Mouse (Mus musculus) kidney, embryonic 15.5 days (tissue): Measurements from ENCODE around the gene Hao2. TPM values are rescaled to one million over a fixed set of nuclear protein-coding genes. Genes with fewer than 3 reads are reported as not detected.
A peak's percentile ranks its signal among the peaks of the same experiment; 100 is the strongest.

Experiments used
- ATAC-seq: fragments of 200-750 bp; cut with Nextera tagmentation; replicated peaks from 2 replicates; pipeline ENCODE4 v1.8.0; 2017; ENCODE audit warnings: moderate TSS enrichment; ENCODE audit not compliant: low FRiP score
- H3K27ac ChIP-seq: fragments of 300-500 bp; sonication (generic); 2 replicates; pipeline ENCODE4 v1.5.1; 2015; ENCODE audit warnings: mild to moderate bottlenecking, inconsistent platforms
- H3K27me3 ChIP-seq: fragments of 300-500 bp; sonication (generic); 2 replicates; pipeline ENCODE4 v1.6.1; 2015; ENCODE audit warnings: inconsistent platforms
- H3K36me3 ChIP-seq: fragments of 300-500 bp; sonication (generic); 2 replicates; pipeline ENCODE4 v1.6.1; 2015; ENCODE audit warnings: inconsistent platforms
- H3K4me1 ChIP-seq: fragments of 300-500 bp; sonication (generic); 2 replicates; pipeline ENCODE4 v1.6.1; 2015; ENCODE audit warnings: inconsistent platforms
- H3K4me2 ChIP-seq: fragments of 300-500 bp; sonication (generic); 2 replicates; pipeline ENCODE4 v1.6.1; 2015; ENCODE audit warnings: moderate library complexity, mild to moderate bottlenecking, inconsistent platforms
- H3K4me3 ChIP-seq: fragments of 300-500 bp; sonication (generic); replicated peaks from 2 replicates; pipeline ENCODE4 v1.5.1; 2015; ENCODE audit warnings: mild to moderate bottlenecking, inconsistent platforms
- H3K9ac ChIP-seq: fragments of 300-500 bp; sonication (generic); 2 replicates; pipeline ENCODE4 v1.6.1; 2015; ENCODE audit warnings: mild to moderate bottlenecking, inconsistent platforms
- H3K9me3 ChIP-seq: fragments of 300-500 bp; sonication (generic); replicated peaks from 2 replicates; pipeline ENCODE4 v1.6.1; 2016; ENCODE audit warnings: inconsistent platforms
- WGBS: fragments of 180-500 bp; shearing (Covaris S2); methylation state at CpG from one replicate; pipeline ENCODE4 v1.1.7; 2015; ENCODE audit warnings: mixed read lengths; 5-methylcytosine and 5-hydroxymethylcytosine counted together
- polyA plus RNA-seq: library from polyadenylated mRNA; unstranded; fragments of >200 nt; fragmentation: Nextera tagmentation; extraction: Ambion mirVana; gene quantifications from 2 replicates; pipeline ENCODE4 v1.2.1, GENCODE M21; 2015

Gene Hao2
- polyA plus RNA-seq, 1 experiment from 2014 or later = 28.8 TPM

GRCm38 (mm10) chr3:98855160-98855559 is 37.9 kb downstream of the Hao2 start:
- Histone ChIP-seq H3K27ac (no peak overlapping the region), H3K4me3 (no peak overlapping the region), H3K4me1 (peaks cover 4% of the 10 kb centered on the region; the same call in 1 of the 2 replicates), H3K27me3 (no peaks in the 10 kb centered on the region), H3K36me3 (no peaks in the 10 kb centered on the region), H3K9ac (no peak overlapping the region), H3K4me2 (no peak overlapping the region), H3K9me3 (no peaks in the 10 kb centered on the region)
- ATAC-seq = 0 out of 2 replicates have a peak, but pooled peaks have one; percentile 67
- WGBS = 79% methylated on average over 3 of the region's 3 CpGs

GRCm38 (mm10) chr3:98853685-98854084 is 39.4 kb downstream of the Hao2 start:
- H3K4me2 ChIP-seq = no peak overlapping the region
- no peaks in the 10 kb centered on the region for H3K9me3 ChIP-seq
- H3K27ac ChIP-seq = no peak overlapping the region
- no peaks in the 10 kb centered on the region for H3K27me3 ChIP-seq
- peaks cover 5% of the 10 kb centered on the region; the same call in 1 of the 2 replicates for H3K4me1 ChIP-seq
- no peak for ATAC-seq
- H3K9ac ChIP-seq = no peak overlapping the region
- no peak overlapping the region for H3K4me3 ChIP-seq
- WGBS = 31% methylated on average over 1 of the region's 1 CpGs
- H3K36me3 ChIP-seq = no peaks in the 10 kb centered on the region

DNA sequence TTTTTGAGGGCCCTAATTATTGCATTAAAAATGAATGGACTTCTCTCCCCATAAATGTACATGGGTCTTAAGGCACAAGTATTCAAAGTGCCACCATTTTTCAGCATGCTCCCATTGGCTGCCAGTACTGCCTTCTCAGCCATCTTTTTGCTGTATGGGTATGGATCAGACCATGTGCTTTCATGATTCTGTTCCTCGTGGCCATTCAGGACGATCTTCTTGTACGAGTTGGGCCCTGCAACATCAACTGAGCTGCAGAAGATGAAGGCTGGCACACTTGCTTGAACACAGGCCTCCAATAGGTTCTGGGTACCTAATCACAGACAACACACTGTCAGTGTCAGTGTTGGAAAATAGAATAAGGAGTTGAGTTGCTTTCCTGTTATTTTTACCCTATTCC is 40.0 kb downstream of the Hao2 start:
- Histone ChIP-seq H3K27ac (no peak overlapping the region), H3K36me3 (no peaks in the 10 kb centered on the region), H3K4me1 (peaks cover 5% of the 10 kb centered on the region; the same call in 1 of the 2 replicates), H3K9ac (no peak overlapping the region), H3K27me3 (no peaks in the 10 kb centered on the region), H3K4me3 (no peak overlapping the region), H3K4me2 (no peak overlapping the region), H3K9me3 (no peaks in the 10 kb centered on the region)
- WGBS = 89% methylated on average over 3 of the region's 3 CpGs
- ATAC-seq = no peak

DNA sequence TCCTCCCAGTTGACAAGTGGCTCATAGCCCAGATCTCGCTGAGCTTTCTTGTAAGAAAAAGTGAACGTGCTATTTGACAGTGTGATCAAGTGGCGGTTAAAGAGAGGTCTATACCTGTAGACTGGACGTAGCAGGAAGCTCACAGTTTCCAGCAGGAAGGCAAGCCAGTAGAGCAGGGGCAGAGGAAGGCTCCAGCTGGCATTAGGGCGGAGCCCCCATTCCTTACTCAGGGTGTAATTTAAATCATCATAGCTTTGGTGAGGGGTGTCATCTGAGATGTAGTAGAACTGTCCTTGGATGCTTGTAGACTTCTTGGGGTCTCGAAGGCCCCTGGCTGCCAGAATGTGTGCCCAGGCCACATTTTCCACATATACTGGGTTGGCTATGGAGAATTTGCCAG is 40.4 kb downstream of the Hao2 start:
- Histone ChIP-seq H3K27ac (no peak overlapping the region), H3K27me3 (no peaks in the 10 kb centered on the region), H3K4me1 (peaks cover 5% of the 10 kb centered on the region; the same call in 1 of the 2 replicates), H3K4me3 (no peak overlapping the region), H3K9me3 (no peaks in the 10 kb centered on the region), H3K4me2 (no peak overlapping the region), H3K9ac (no peak overlapping the region), H3K36me3 (no peaks in the 10 kb centered on the region)
- ATAC-seq = no peak
- 90% methylated on average over 6 of the region's 6 CpGs for WGBS

DNA sequence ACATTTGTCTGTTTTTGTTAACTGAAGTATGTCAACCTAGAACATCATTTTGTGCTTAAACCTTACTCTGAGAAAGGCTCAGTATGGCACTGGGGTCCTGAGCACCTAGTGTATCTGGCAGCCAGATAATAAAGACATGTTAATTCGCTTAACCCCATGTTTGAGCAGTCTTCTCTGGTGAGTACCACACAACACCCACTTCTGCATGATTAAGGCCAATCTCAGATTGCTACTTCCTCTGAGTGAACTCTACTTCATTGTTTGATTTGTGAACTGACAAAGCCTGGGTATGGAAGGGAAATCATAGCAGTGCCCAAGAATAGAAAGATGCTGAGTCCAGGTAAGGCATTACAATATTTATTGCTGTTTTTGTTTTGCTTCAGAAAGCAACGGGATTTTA is 41.2 kb downstream of the Hao2 start:
- no peaks in the 10 kb centered on the region for H3K9me3 ChIP-seq
- no peak overlapping the region for H3K4me2 ChIP-seq
- H3K9ac ChIP-seq = no peak overlapping the region
- no peaks in the 10 kb centered on the region for H3K27me3 ChIP-seq
- H3K4me1 ChIP-seq = peaks cover 5% of the 10 kb centered on the region; the same call in 1 of the 2 replicates
- no peak overlapping the region for H3K27ac ChIP-seq
- no peaks in the 10 kb centered on the region for H3K36me3 ChIP-seq
- WGBS = 61% methylated on average over 2 of the region's 2 CpGs
- no peak for ATAC-seq
- H3K4me3 ChIP-seq = no peak overlapping the region

- peaks cover 5% of the 10 kb centered on the region; the same call in 1 of the 2 replicates for H3K4me1 ChIP-seq
- ATAC-seq = no peak
- H3K36me3 ChIP-seq = no peaks in the 10 kb centered on the region
- no peak overlapping the region for H3K27ac ChIP-seq
- no peak overlapping the region for H3K4me3 ChIP-seq
- H3K27me3 ChIP-seq = no peaks in the 10 kb centered on the region
- H3K4me2 ChIP-seq = no peak overlapping the region
- H3K9ac ChIP-seq = no peak overlapping the region
- WGBS = 54% methylated on average over 5 of the region's 5 CpGs
- H3K9me3 ChIP-seq = no peaks in the 10 kb centered on the region
Observed at GRCm38 (mm10) chr3:98850262-98850661, 42.8 kb downstream of the Hao2 start.

DNA sequence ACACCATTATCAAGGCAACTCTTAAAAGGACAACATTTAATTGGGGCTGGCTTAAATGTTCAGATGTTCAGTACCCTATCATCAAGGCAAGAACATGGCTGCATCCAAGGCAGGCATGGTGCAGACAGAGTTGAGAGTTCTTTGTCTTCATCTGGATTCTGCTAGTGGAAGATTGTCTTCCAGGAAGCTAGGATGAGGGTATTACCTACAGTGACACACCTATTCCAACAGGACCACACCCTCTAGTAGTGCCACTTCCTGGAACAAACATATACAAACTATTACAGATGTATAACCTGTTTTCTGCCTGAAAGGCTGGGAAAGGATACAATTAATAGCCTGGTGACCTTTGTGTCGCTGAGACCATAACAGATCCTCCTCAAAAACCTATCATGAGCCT is 44.1 kb downstream of the Hao2 start:
- Histone ChIP-seq H3K4me1 (peaks cover 5% of the 10 kb centered on the region; the same call in 1 of the 2 replicates), H3K4me3 (no peak overlapping the region), H3K27me3 (no peaks in the 10 kb centered on the region), H3K9me3 (no peaks in the 10 kb centered on the region), H3K36me3 (no peaks in the 10 kb centered on the region), H3K9ac (no peak overlapping the region), H3K4me2 (no peak overlapping the region), H3K27ac (no peak overlapping the region)
- WGBS = 89% methylated on average over 1 of the region's 1 CpGs
- ATAC-seq = no peak

Other genes starting within 250 kb of the Hao2 start
- gene Hsd3b2, start 168.7 kb downstream of the Hao2 start, polyA plus RNA-seq = 0.04 and 0.12 TPM in 2 replicates
- gene Hsd3b3, start 130.1 kb downstream of the Hao2 start, polyA plus RNA-seq = 0.66 and 0.87 TPM in 2 replicates
- 1.8 and 2.6 TPM in 2 replicates for gene Hsd3b6, start 78.8 kb downstream of the Hao2 start, polyA plus RNA-seq
- gene Hsd3b1, start 33.4 kb downstream of the Hao2 start, polyA plus RNA-seq = 13.6 and 41.4 TPM in 2 replicates
- 9.2 and 9.7 TPM in 2 replicates for gene Wars2, start 247.8 kb upstream of the Hao2 start, polyA plus RNA-seq